Mouse (Mus musculus): ENCODE data around the gene Fam210b.

Fam210b gene

GRCm38 (mm10) chr2:172401116-172401825, 55.9 kb downstream of the Fam210b start:
- no peak for DNase-seq (ENCODE audit: low spot score)

GRCm38 (mm10) chr2:172404239-172404638, 58.9 kb downstream of the Fam210b start:
- no peak for DNase-seq (ENCODE audit: low spot score)

- DNase-seq (ENCODE audit: low spot score) = no peak
Measured at GRCm38 (mm10) chr2:172405011-172405410, 59.6 kb downstream of the Fam210b start.

Measured in ovary, postnatal 10 days (tissue).